Mouse (Mus musculus) heart, postnatal 14 days (tissue): Measurements from ENCODE around the gene Gm10053. TPM values are rescaled to one million over a fixed set of nuclear protein-coding genes. Genes with fewer than 3 reads are reported as not detected.
"Not testable (repeated sequence)": the region's sequence is repeated elsewhere in the genome, so short reads cannot be mapped to it uniquely, and the experiment has no call there.

Experiments
- DNase-seq, 2 experiments: peaks; one replicate each; pipeline ENCODE4 v3.0.0; 2021 to 2022
- intact Hi-C: fragments of 180-260 bp; cut with DNase I; formaldehyde crosslinking; loops from one replicate; pipeline ENCODE4 v1.15.1; 2025
- long read RNA-seq, 2 experiments: library from polyadenylated mRNA; stranded (forward); transcript quantifications; one replicate each; pipeline ENCODE4 v2.0.0; 2021
- total RNA-seq, 2 experiments: library from RNA; stranded (reverse); gene quantifications; 2 replicates each; pipeline ENCODE4 v1.2.3; 2021

The Gm10053 gene
- 1,000 to 10,000 TPM; 1,073 to 1,123 TPM for total RNA-seq
- long read RNA-seq, experiment 1, transcript Gm10053-201 (1 exons, 946 nt): major isoform, 14 of 14 reads
- long read RNA-seq, experiment 1, partial matches to known transcripts: 0 of 14 reads
- long read RNA-seq, experiment 1, other reads (novel, unspliced or antisense): 0 of 14 reads
- long read RNA-seq, experiment 2, transcript Gm10053-201 (1 exons, 946 nt): major isoform, 5 of 5 reads
- long read RNA-seq, experiment 2, partial matches to known transcripts: 0 of 5 reads
- long read RNA-seq, experiment 2, other reads (novel, unspliced or antisense): 0 of 5 reads

DNA sequence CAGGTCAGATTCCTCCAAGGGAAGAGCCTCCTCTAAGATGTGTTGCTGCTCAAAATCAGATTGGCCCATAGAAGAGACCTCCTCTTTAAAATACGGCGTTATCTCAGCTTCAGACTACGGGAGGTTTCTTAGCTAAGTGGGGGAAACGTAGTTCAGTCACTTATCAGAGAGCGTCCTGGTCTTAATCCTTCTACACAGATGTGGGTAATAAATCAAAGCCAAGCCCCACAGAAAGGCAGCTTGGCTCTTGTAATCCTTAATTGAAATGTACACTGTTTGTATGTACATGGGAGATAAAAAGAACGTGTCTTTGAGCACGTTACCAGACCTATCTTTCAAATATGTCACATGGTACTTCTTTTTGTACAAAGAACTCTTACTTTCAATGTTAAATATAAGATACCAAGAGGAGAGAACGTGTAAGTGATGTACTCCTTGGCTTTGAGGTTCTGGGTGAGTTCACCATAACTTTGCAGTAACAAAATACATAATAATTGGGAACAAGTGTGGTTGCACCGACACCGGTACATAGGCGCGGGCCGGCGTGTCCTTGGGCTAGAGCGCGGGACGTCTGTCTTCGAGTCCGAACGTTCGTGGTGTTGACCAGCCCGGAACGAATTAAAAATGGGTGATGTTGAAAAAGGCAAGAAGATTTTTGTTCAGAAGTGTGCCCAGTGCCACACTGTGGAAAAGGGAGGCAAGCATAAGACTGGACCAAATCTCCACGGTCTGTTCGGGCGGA is at the start of gene Gm10053:
Gene Gm10053 (plus strand): TSS at position 558 of the 742 bp plus-strand sequence.
- DNase-seq, intact Hi-C loops: not testable (repeated sequence)

DNA sequence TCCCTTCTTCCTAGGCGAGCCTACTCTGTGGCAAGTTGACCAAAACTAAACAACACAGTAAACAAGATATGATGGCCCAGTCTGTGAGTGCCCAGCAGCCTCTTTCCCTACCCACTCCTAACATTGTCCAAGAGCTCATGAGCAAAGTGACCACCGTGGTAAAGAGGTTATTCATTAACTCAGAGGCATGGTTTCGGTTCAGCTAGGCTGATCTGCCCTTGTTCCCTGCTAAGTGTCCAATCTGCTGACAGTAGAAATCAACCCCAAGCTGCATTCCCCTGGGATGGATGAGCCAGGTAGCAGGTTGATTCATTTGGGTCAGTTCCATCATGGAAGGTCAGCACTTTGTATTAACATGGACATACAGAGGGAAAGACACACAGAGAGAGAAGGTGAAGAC is 33.4 kb upstream of the Gm10053 start:
- intact Hi-C loops: no loop called here
- no peak for DNase-seq

- no peak for DNase-seq
- intact Hi-C loops: no loop called here
Measured at GRCm38 (mm10) chr19:24845007-24845546, 30.4 kb upstream of the Gm10053 start.

DNA sequence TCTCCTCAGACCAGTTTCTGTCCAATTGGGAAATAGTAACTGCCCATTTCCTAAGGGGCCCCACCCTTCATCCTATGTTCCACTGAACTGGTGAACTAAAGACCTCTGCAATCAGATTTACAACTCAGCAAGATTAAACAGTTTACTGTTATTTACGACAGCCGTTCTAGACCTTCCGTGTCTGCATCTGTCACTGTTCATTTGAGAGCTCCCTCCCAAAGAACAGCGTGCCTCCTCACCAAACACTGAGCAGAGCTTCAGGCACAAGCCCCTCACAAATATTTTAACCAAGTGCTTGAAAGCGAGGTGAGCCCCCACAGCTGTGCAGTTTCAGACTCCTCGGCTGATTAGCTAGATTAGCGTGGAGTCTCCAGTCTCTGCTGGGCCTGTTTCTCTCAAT is 27.1 kb upstream of the Gm10053 start:
- DNase-seq: no peak
- intact Hi-C loops: no loop called here

GRCm38 (mm10) chr19:24848844-24849243 is 26.6 kb upstream of the Gm10053 start:
- intact Hi-C loops: no loop called here
- DNase-seq: no peak

DNA sequence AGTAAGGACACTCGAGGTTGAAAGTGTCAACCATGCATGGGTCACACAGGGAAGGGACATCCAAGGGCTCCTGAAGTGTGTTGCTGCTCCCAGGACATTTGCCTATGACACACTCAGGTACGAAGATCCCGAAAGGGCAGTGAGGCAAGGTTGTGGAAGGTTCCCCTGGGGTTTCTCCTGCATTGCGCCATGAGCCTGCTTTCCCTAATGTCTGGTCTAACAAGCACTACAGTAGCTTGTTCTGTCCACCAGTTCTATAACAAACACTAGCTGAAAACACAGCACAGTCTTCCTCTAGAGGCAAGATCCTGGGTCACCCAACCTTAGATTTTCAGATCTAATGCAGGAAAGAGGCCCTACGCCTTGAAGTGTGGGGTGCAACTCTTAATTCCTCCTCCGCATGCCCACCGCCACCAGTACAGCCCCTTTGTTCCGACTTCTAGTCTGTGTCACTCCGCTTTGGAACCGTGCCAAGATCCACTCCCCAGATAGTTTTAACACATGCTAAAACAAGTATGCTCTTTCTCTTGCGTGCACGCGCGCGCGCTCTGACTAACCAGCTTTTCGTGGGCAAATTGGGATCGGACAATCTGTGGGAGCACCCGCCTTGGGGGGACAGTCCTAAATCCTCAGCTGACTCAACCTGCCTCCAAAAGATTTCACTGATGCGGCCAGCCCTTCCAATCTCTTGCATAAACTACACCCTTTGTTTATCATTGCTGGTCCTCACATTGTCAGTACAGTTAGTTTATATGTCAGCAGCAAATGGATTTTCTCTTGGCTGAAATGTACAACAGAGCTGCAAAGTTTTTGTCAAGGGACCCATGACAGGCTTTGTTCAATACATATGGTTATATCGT is 23.8 kb upstream of the Gm10053 start:
- peak; percentile 62 to 73 for DNase-seq
- intact Hi-C loops: no loop called here

DNA sequence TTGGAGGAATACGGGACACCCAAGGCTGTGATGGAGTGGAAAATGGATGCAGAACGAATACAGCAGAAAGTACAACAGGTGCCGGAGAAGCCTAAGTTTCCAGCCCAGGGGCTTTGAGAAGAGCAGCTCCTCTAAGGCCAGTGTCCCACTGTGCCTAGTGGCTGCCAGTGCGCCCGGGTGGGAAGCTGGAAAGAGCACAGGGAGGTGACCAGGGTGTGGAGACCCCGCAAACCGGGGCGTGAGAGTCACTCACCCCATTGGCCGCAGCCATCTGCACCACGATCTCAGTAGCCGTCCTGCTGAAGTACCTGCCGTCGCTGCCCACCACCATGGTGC is 14.2 kb upstream of the Gm10053 start:
- intact Hi-C loops: loop anchor here (5.0 kb wide), 1 partner anchor 64 kb away; no protein-coding TSS in a partner anchor
- no peak for DNase-seq

GRCm38 (mm10) chr19:24861612-24862451 is 13.7 kb upstream of the Gm10053 start, which contains the start of gene Pgm5:
Pgm5 (minus strand) TSS chr19:24861855.
- intact Hi-C loops: loop anchor here (5.0 kb wide), 1 partner anchor 65 kb away; no protein-coding TSS in a partner anchor

GRCm38 (mm10) chr19:24865436-24865835 is 10.1 kb upstream of the Gm10053 start:
- DNase-seq: no peak
- intact Hi-C loops: no loop called here

More at GRCm38 (mm10) chr19:24861612-24862451, 13.7 kb upstream of the Gm10053 start, which contains the start of gene Pgm5:
- peak; percentile 74 to 75 for DNase-seq

DNA sequence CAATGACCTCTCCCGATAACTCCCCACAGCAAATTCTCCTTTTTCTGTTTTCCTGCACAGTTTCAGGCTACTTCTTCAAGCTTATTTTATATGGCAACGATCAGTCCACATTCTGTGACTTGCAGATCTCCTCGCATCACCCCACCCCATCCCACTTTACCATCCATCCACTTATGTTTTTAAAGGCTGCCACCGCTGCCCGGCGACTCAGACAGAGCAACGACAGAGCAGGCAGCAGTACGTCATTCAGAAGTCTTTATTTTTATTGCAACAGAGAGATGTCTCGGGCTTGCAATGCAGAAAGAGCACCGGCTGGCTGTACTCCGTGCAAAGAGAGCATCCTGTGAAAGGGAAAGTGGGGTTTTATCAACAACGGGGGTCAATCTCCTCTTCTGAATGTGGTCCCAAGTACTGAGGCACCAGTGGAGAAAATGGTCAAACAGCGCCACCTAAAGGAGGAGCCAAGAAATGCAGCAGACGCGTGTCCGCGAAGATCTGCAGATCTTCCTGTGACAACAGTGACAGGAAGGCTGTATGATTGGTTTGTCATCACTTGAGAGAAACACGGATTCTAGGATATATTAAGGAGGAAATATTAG is 4.3 kb upstream of the Gm10053 start:
- peak; percentile 72 to 83 for DNase-seq
- intact Hi-C loops: loop anchor here (1.0 to 5.0 kb wide), 3 partner anchors 166 to 569 kb away; no protein-coding TSS in a partner anchor

DNA sequence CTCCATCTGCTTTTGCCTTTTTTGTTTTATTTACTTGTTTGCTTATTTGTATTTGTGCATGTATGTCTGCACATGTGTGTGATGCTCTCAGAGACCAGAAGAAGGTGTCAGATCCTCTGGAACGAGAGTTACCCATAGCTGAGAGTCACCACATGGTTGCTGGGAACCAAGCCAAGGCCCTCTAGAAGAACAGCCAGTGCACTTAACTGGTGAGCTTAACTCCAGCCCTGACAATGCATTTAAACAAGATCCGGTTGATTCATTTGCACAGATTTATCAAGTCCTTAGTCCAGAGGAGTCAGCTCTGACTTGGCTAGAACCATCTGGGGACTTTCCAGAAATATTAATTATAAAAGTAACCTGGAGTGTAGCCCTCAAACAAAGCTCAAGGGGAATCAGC is 1.6 kb upstream of the Gm10053 start:
- DNase-seq: peak; percentile 34 to 44
- intact Hi-C loops: loop anchor here (5.0 kb wide), 1 partner anchor 572 kb away; no protein-coding TSS in a partner anchor

- intact Hi-C loops: no loop called here
- DNase-seq: no peak
Measured at GRCm38 (mm10) chr19:24881237-24881636, 5.8 kb downstream of the Gm10053 start.

GRCm38 (mm10) chr19:24885504-24885903 is 10.0 kb downstream of the Gm10053 start:
- intact Hi-C loops: loop anchor here (5.0 kb wide), 2 partner anchors 263 to 598 kb away; no protein-coding TSS in a partner anchor
- DNase-seq: peak; percentile 39 to 72

DNA sequence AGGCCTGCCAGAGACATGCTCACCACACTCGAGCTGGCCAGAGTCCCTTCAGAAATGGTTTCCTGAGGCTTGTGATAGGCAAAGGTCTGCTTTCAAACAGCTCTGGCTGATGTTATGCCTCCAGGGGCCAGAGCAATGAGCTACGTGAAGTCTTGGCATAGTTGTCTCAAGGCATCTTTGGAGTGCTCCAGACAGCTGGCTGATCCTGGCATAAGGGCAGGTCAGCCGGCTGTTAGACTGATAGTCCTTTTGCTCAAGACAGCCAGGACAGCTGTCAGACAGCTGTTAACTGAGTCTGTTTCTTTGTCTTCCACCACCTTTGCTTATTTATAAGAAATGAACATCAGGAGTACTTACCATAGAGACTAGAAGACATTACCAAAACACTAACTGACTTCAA is 11.4 kb downstream of the Gm10053 start:
- DNase-seq: no peak
- intact Hi-C loops: loop anchor here (5.0 kb wide), 2 partner anchors 265 to 600 kb away; no protein-coding TSS in a partner anchor

DNA sequence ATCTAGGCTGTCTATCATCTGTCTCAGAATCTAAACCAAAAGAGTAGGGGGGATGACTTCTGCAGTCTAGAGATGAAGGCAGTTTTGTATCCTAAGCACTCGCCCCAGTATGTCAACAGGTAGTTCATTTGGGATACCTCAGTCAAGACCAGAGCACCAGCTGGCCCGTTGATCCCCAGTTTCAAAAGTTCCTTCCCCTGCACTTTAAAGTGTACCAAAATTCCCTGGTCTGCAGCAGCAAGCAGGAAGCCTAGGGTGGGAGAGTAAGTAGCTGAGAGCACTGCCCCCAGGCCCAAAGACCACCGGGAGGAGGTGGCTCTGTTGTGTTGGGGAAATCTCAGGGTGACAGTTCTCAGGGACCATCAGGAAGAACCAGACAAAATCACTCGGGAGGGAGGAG is 21.1 kb downstream of the Gm10053 start:
- intact Hi-C loops: no loop called here
- no peak for DNase-seq

DNA sequence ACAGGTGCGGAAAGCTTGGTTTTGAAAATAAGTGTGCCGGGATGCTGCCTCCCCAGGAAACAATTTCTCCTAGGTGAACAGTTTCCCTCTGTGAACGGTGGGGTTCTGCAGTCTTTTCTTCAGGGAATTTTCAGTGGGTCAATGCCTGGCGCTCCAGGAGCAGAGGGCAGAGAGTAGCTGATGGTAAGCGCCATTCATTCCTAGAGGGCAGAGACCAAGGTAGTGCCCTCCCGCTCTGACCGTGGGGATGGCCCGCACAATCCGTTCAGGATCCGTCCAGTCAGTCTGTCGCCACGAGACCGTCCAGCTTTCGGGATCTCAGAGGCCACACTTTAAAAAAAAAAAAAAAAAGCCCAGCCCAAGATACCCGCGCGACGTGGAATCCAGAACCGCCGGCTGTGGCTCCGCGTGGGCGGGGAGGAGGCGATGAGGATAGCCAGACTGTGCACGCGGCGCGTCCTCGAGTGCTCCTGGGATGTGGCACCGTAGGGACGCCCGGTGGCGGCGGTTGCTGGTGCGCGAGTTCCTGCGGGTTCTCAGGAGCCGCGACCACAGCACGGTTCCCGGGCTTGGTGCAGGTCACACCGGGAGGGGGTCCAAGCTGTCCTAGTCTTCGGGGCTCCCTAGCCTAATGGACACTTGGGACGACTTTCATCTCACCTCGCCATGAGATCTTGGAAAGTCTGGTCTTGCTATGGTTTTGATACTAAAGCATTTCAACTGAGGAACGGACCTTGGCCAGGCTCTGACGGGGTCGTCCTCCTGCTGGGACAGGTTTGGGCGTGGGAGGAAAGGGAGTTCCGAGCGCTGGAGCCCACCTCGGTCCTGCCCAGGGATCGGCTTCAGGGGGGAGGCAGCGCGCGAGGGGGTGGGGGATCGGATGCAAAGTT is 21.8 kb downstream of the Gm10053 start:
- intact Hi-C loops: no loop called here
- no peak for DNase-seq

GRCm38 (mm10) chr19:24897896-24898736 is 22.6 kb downstream of the Gm10053 start:
- no peak for DNase-seq
- intact Hi-C loops: no loop called here
